Mouse (Mus musculus): ENCODE results near the gene Gbp8.

DNA sequence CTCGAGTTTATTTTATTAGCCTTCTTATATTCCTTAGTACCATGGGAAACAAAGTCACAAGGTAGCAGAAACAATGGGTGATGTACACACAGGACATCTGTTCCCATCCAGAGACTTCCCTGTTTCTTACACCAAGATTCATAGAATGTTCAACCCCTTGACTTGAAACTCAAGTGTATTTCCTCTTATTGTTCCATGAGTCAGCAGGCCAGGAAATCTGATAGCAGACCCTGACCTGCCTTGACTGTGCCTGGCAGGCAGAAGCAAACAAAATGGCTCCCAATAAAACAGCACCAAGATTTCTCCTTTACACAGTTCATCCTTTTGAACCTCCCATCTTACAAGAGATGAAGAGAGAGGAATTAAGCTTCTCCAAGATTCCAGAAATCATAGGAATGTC, 126.8 kb downstream of the Gbp8 start:
- TF ChIP-seq CTCF (IDR thresholded peaks at IDR 0.05; ENCODE audit: borderline replicate concordance, insufficient read depth, low read depth, low read length), result no peak
- no peak for TF ChIP-seq POLR2A (IDR thresholded peaks at IDR 0.05; ENCODE audit: borderline replicate concordance, insufficient read depth, low read length)
